Mouse (Mus musculus): ENCODE results near the gene Col11a2. TPM values are rescaled to one million over a fixed set of nuclear protein-coding genes. Genes with fewer than 3 reads are reported as not detected.

The Col11a2 gene
- total and polyA plus RNA-seq, 3 experiments: 0.35 to 1.1 (median 1.0) TPM

- DNase-seq: no peak
Observed at GRCm38 (mm10) chr17:34026221-34026620, 13.0 kb upstream of the Col11a2 start.

GRCm38 (mm10) chr17:34026917-34027655 lies 12.2 kb upstream of the Col11a2 start:
- peak; percentile 81 for DNase-seq

- DNase-seq: peak; percentile 97
Observed at GRCm38 (mm10) chr17:34027656-34028223, 11.5 kb upstream of the Col11a2 start, which contains the start of gene H2-Ke6. TSS of gene H2-Ke6 (minus strand) at chr17:34028060.

- peak; percentile 17 for DNase-seq
Observed at GRCm38 (mm10) chr17:34028501-34029149, 10.6 kb upstream of the Col11a2 start.

GRCm38 (mm10) chr17:34029150-34029889 lies 9.9 kb upstream of the Col11a2 start:
- peak; percentile 9 for DNase-seq

- DNase-seq: peak; percentile 8
Observed at GRCm38 (mm10) chr17:34029890-34030595, 9.2 kb upstream of the Col11a2 start.

GRCm38 (mm10) chr17:34030861-34031326 lies 8.3 kb upstream of the Col11a2 start:
- DNase-seq: peak; percentile 43

- DNase-seq: peak; percentile 99
Observed at GRCm38 (mm10) chr17:34031465-34032173, 7.6 kb upstream of the Col11a2 start, which contains the start of the genes Slc39a7 and Rxrb. TSS of gene Slc39a7 (minus strand) at chr17:34031682. TSS of gene Rxrb (plus strand) at chr17:34031812.

- peak; percentile 88 for DNase-seq
Observed at GRCm38 (mm10) chr17:34032174-34032632, 7.0 kb upstream of the Col11a2 start.

GRCm38 (mm10) chr17:34032806-34033205 lies 6.4 kb upstream of the Col11a2 start:
- DNase-seq: peak; percentile 28

GRCm38 (mm10) chr17:34033441-34033840 lies 5.8 kb upstream of the Col11a2 start:
- peak; percentile 25 for DNase-seq

- peak; percentile 72 for DNase-seq
Observed at GRCm38 (mm10) chr17:34034064-34034463, 5.2 kb upstream of the Col11a2 start.

- no peak for DNase-seq
Observed at GRCm38 (mm10) chr17:34035517-34035916, 3.7 kb upstream of the Col11a2 start.

- peak; percentile 59 for DNase-seq
Observed at GRCm38 (mm10) chr17:34036647-34037046, 2.6 kb upstream of the Col11a2 start.

- DNase-seq: no peak
Observed at GRCm38 (mm10) chr17:34037241-34037640, 2.0 kb upstream of the Col11a2 start.

GRCm38 (mm10) chr17:34038440-34038839 lies 797 bp upstream of the Col11a2 start:
- peak; percentile 44 for DNase-seq

- peak; percentile 45 for DNase-seq
Observed at GRCm38 (mm10) chr17:34039562-34040450, 569 bp downstream of the Col11a2 start.

- no peak for DNase-seq
Observed at GRCm38 (mm10) chr17:34045941-34046340, 6.7 kb downstream of the Col11a2 start.

- no peak for DNase-seq
Observed at GRCm38 (mm10) chr17:34047404-34048050, 8.3 kb downstream of the Col11a2 start.

Measured in adrenal gland, adult 2 months (tissue).